Mouse (Mus musculus): ENCODE results near the gene Nrde2.

- TF ChIP-seq EP300 (IDR thresholded peaks at IDR 0.05) (no peak), CTCF (IDR thresholded peaks at IDR 0.05) (no peak)
Measured at GRCm38 (mm10) chr12:100142848-100143523, 16.5 kb downstream of the Nrde2 start.
